Comparison of ENCODE assay signal across 7 mouse cellular contexts in the genomic region with DNA sequence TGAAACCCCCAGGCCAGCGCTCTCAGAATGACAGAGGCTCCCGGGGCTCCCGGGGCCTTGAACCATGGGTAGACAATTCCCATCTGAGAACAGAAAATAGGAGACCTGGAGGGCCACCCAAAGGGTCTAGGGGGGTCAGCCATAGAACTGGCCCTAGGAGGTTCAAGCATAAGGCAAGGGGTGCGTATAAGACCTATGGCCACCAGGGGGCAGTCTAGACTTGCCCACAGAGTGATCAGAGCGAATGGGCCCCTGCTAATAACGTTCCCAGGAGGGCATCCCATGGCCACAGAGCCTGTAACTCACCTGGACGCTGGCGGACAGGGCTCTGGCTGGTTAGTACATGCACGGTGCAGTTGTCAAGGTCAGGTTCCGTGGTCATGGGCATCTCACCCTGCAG. TPM values are rescaled to one million over a fixed set of nuclear protein-coding genes. Genes with fewer than 3 reads are reported as not detected.
A peak's percentile ranks its signal among the peaks of the same experiment; 100 is the strongest.
DNase-seq lines count a peak whose midpoint lies in the region; ATAC-seq lines count a peak whose summit lies in the region.

No protein-coding gene starts in this region.

- no peaks in the 10 kb centered on the region for H3K27me3 ChIP-seq in intestine, embryonic 16.5 days (replicated peaks; ENCODE audit: control insufficient read depth, insufficient read depth, low read length)
- no peaks in the 10 kb centered on the region for H3K27me3 ChIP-seq in midbrain, embryonic 13.5 days

- intact Hi-C loops in left cerebral cortex, postnatal 4 days (cut with DNase I) = loop anchor here (2.0 to 5.0 kb wide), 2 partner anchors 51 to 328 kb away; a partner anchor contains a TSS

- peak; percentile 55 for ATAC-seq in intestine, embryonic 16.5 days
- peak; percentile 66; the same call in 1 of the 2 replicates for ATAC-seq in midbrain, embryonic 13.5 days

- peaks cover 19% of the 10 kb centered on the region; the same call in 1 of the 2 replicates for H3K36me3 ChIP-seq in intestine, embryonic 16.5 days (ENCODE audit: control insufficient read depth, insufficient read depth, low read length)
- H3K36me3 ChIP-seq in midbrain, embryonic 13.5 days = no peaks in the 10 kb centered on the region

- H3K4me2 ChIP-seq in intestine, embryonic 16.5 days (ENCODE audit: low read depth, low read length) = no peak overlapping the region
- no peak overlapping the region for H3K4me2 ChIP-seq in midbrain, embryonic 13.5 days (replicated peaks)

- no peak overlapping the region for H3K27ac ChIP-seq in intestine, embryonic 16.5 days (ENCODE audit: low read length)
- no peak overlapping the region for H3K27ac ChIP-seq in midbrain, embryonic 13.5 days

- 32% methylated on average over 10 of the region's 10 CpGs for WGBS in intestine, embryonic 16.5 days
- 38% methylated on average over 10 of the region's 10 CpGs for WGBS in midbrain, embryonic 13.5 days

- peak; percentile 77 for DNase-seq in adipocyte (ENCODE audit: low spot score)
- peak; percentile 81 to 89 for DNase-seq in cerebellum, postnatal 25 days
- peak; percentile 70 to 77 for DNase-seq in gastrocnemius, adult 8-10 months (ENCODE audit: low spot score in 2 of 2)
- peak; percentile 80 for DNase-seq in left cerebral cortex, postnatal 4 days
- DNase-seq in spleen, adult 12 weeks (ENCODE audit: low spot score) = peak; percentile 71

- H3K4me1 ChIP-seq in intestine, embryonic 16.5 days (ENCODE audit: control insufficient read depth, insufficient read depth, low read length) = no peaks in the 10 kb centered on the region
- H3K4me1 ChIP-seq in midbrain, embryonic 13.5 days (replicated peaks) = no peaks in the 10 kb centered on the region

- H3K4me3 ChIP-seq in intestine, embryonic 16.5 days (ENCODE audit: low read length) = no peak overlapping the region
- no peak overlapping the region for H3K4me3 ChIP-seq in midbrain, embryonic 13.5 days (replicated peaks)

- H3K9ac ChIP-seq in intestine, embryonic 16.5 days (ENCODE audit: low read depth, low read length) = no peak overlapping the region
- H3K9ac ChIP-seq in midbrain, embryonic 13.5 days (replicated peaks) = no peak overlapping the region

- H3K9me3 ChIP-seq in intestine, embryonic 16.5 days (ENCODE audit: control insufficient read depth, low read length) = no peaks in the 10 kb centered on the region
- H3K9me3 ChIP-seq in midbrain, embryonic 13.5 days = no peaks in the 10 kb centered on the region

RNA-seq across cellular contexts. Expression of a gene that starts 24.9 kb away (rescaled TPM):
- total RNA-seq in gastrocnemius, adult 8-10 months (2022) = 1 to 10 TPM; 6.1 to 7.2 (median 6.7) TPM
- polyA plus RNA-seq in intestine, embryonic 16.5 days (2015; fragmentation: Nextera tagmentation; extraction: Ambion mirVana) = 37.9 and 43.6 TPM in 2 replicates
- 10 to 100 TPM; 46.2 to 49.4 TPM for total RNA-seq in left cerebral cortex, postnatal 4 days (2021)
- polyA plus RNA-seq in midbrain, embryonic 13.5 days (2015; fragmentation: Nextera tagmentation; extraction: Ambion mirVana) = 73.0 and 80.7 TPM in 2 replicates

RNA-seq across cellular contexts. Expression of a gene that starts 25.0 kb away (rescaled TPM):
- total RNA-seq in gastrocnemius, adult 8-10 months (2022) = 10 to 100 TPM; 29.9 to 37.5 (median 32.4) TPM
- 29.2 and 30.4 TPM in 2 replicates for polyA plus RNA-seq in intestine, embryonic 16.5 days (2015; fragmentation: Nextera tagmentation; extraction: Ambion mirVana)
- total RNA-seq in left cerebral cortex, postnatal 4 days (2021) = 10 to 100 TPM; 21.8 to 24.1 TPM
- 37.8 and 38.1 TPM in 2 replicates for polyA plus RNA-seq in midbrain, embryonic 13.5 days (2015; fragmentation: Nextera tagmentation; extraction: Ambion mirVana)

RNA-seq across cellular contexts. Expression of a gene that starts 40.3 kb away (rescaled TPM):
- total RNA-seq in gastrocnemius, adult 8-10 months (2022) = 10 to 100 TPM in 3 of 4 experiments, 1 to 10 TPM in 1; 8.9 to 15.4 (median 13.7) TPM
- polyA plus RNA-seq in intestine, embryonic 16.5 days (2015; fragmentation: Nextera tagmentation; extraction: Ambion mirVana) = 0.73 and 0.83 TPM in 2 replicates
- not detected for total RNA-seq in left cerebral cortex, postnatal 4 days (2021)
- not detected in 2 replicates for polyA plus RNA-seq in midbrain, embryonic 13.5 days (2015; fragmentation: Nextera tagmentation; extraction: Ambion mirVana)

RNA-seq across cellular contexts. Expression of a gene that starts 50.3 kb away (rescaled TPM):
- total RNA-seq in gastrocnemius, adult 8-10 months (2022) = 10 to 100 TPM; 11.7 to 14.4 (median 13.9) TPM
- polyA plus RNA-seq in intestine, embryonic 16.5 days (2015; fragmentation: Nextera tagmentation; extraction: Ambion mirVana) = 9.8 and 11.3 TPM in 2 replicates
- total RNA-seq in left cerebral cortex, postnatal 4 days (2021) = 10 to 100 TPM; 19.9 to 20.6 TPM
- polyA plus RNA-seq in midbrain, embryonic 13.5 days (2015; fragmentation: Nextera tagmentation; extraction: Ambion mirVana) = 1.6 and 2.9 TPM in 2 replicates

RNA-seq across cellular contexts. Expression of a gene that starts 57.6 kb away (rescaled TPM):
- total RNA-seq in gastrocnemius, adult 8-10 months (2022) = 1 to 10 TPM; 3.4 to 5.5 (median 4.8) TPM
- 80.4 and 81.7 TPM in 2 replicates for polyA plus RNA-seq in intestine, embryonic 16.5 days (2015; fragmentation: Nextera tagmentation; extraction: Ambion mirVana)
- 10 to 100 TPM; 68.7 to 78.2 TPM for total RNA-seq in left cerebral cortex, postnatal 4 days (2021)
- 45.9 and 47.5 TPM in 2 replicates for polyA plus RNA-seq in midbrain, embryonic 13.5 days (2015; fragmentation: Nextera tagmentation; extraction: Ambion mirVana)

Comparison
In these comparisons a context has a peak if more than half of its experiments do, and no peak if none do; other contexts are left out.
1. RNA of a gene that starts 24.9 kb away (total RNA-seq): 46.2 to 49.4 TPM in left cerebral cortex, postnatal 4 days; 6.1 to 7.2 TPM in gastrocnemius, adult 8-10 months; every median in the first group is over 4 times any median in the second.
2. RNA of a gene that starts 40.3 kb away (total RNA-seq): 8.9 to 15.4 TPM in gastrocnemius, adult 8-10 months; not detected in left cerebral cortex, postnatal 4 days; every median in the first group is over 4 times any median in the second.
3. Peak in every context shown above with its lines, with median percentiles within 50 percentile points of each other: DNase-seq.